Mouse (Mus musculus) kidney, postnatal 0 days (tissue): ENCODE data around the gene Mprip. TPM values are rescaled to one million over a fixed set of nuclear protein-coding genes. Genes with fewer than 3 reads are reported as not detected.

Source experiments
- ATAC-seq: fragments of 200-750 bp; cut with Nextera tagmentation; replicated peaks from 2 replicates; pipeline ENCODE4 v1.8.0; 2017; ENCODE audit warnings: low read depth, moderate number of reproducible peaks, moderate TSS enrichment, moderate library complexity; ENCODE audit not compliant: low FRiP score
- DNase-seq: peaks from one replicate; pipeline ENCODE4 v3.0.0-alpha.2; 2016; ENCODE audit warnings: low spot score
- H3K27ac ChIP-seq: fragments of 300-500 bp; sonication (generic); 2 replicates; pipeline ENCODE4 v1.5.1; 2014; ENCODE audit warnings: mild to moderate bottlenecking
- H3K27me3 ChIP-seq: fragments of 300-500 bp; sonication (generic); 2 replicates; pipeline ENCODE4 v1.6.1; 2014; ENCODE audit warnings: low read length, mixed read lengths; ENCODE audit not compliant: insufficient read depth
- H3K36me3 ChIP-seq: fragments of 300-500 bp; sonication (generic); 2 replicates; pipeline ENCODE4 v1.6.1; 2014; ENCODE audit warnings: low read length, mixed read lengths; ENCODE audit not compliant: insufficient read depth
- H3K4me1 ChIP-seq: fragments of 300-500 bp; sonication (generic); replicated peaks from 2 replicates; pipeline ENCODE4 v1.6.1; 2014; ENCODE audit warnings: antibody characterized with exemption, low read length, mixed read lengths; ENCODE audit not compliant: insufficient read depth
- H3K4me2 ChIP-seq: fragments of 300-500 bp; sonication (generic); 2 replicates; pipeline ENCODE4 v1.6.1; 2014; ENCODE audit warnings: mild to moderate bottlenecking, low read length, moderate library complexity, mixed read lengths
- H3K4me3 ChIP-seq: fragments of 300-500 bp; sonication (generic); replicated peaks from 2 replicates; pipeline ENCODE4 v1.5.1; 2014; ENCODE audit warnings: low read depth, low read length
- H3K9ac ChIP-seq: fragments of 300-500 bp; sonication (generic); 2 replicates; pipeline ENCODE4 v1.6.1; 2014; ENCODE audit warnings: low read depth, low read length
- H3K9me3 ChIP-seq: fragments of 300-500 bp; sonication (generic); replicated peaks from 2 replicates; pipeline ENCODE4 v1.6.1; 2016; ENCODE audit warnings: low read length, inconsistent platforms, mixed read lengths
- CTCF ChIP-seq: IDR thresholded peaks from 2 replicates; pipeline ENCODE4 v1.5.1; 2016; ENCODE audit warnings: antibody characterized with exemption, low read depth, mild to moderate bottlenecking, moderate library complexity
- WGBS: fragments of 180-500 bp; shearing (Covaris S2); extraction: QIAGEN DNeasy Blood & Tissue Kit; methylation state at CpG from one replicate; pipeline ENCODE4 v1.1.7; 2014; 5-methylcytosine and 5-hydroxymethylcytosine counted together
- polyA plus RNA-seq: library from polyadenylated mRNA; unstranded; fragments of >200 nt; fragmentation: Nextera tagmentation; extraction: Ambion mirVana; gene quantifications from 2 replicates; pipeline ENCODE4 v1.2.1, GENCODE M21; 2015

The Mprip gene
- polyA plus RNA-seq, 1 experiment from 2014 or later = 76.8 TPM

DNA sequence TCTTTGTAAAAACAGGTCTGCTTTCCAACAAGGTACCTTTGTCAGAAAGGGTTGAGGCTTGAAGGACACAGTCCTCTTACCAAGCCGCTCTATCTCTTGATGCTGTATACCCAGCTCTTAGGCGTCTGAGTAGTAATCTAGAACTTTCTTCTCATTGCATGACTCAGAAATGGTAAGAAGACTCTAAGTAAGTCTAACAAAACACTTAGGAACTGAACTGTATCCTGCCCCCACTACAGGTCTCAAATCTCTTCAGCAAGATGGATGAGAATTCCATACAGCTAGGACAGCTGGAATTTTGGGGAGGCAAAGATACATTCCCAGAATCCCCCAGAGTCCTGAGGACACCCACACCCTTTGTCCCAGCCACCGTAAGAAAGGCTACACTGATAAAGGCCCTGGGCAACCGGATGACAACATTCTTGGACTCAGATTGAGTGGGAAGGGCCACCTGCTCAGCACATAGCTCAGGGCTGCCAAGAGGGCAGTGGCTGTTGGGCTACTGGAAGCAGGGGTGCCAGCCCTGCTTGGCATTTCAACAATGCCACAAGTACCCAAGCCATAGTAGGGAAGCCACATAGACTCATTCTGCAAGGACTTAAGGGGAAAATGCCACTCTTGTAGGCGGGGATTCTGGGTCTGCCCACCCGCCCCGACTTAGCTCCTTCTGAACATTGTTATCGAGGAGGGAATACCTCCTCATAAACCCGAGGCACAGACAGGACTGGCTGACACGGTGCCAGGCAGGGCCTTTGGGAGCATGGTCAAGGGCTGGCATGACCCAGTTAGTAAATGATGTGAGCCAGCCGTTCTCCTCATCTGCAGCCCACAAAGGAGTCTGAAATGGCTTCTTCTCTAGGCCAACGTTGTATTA lies 25.0 kb upstream of the Mprip start:
- Histone ChIP-seq H3K27me3 (no peaks in the 10 kb centered on the region), H3K4me3 (no peak overlapping the region), H3K27ac (no peak overlapping the region), H3K9ac (no peak overlapping the region), H3K9me3 (no peaks in the 10 kb centered on the region), H3K36me3 (no peaks in the 10 kb centered on the region), H3K4me2 (no peak overlapping the region), H3K4me1 (no peaks in the 10 kb centered on the region)
- no peak for ATAC-seq
- 80% methylated on average over 12 of the region's 12 CpGs for WGBS
- no peak for TF ChIP-seq CTCF
- no peak for DNase-seq

DNA sequence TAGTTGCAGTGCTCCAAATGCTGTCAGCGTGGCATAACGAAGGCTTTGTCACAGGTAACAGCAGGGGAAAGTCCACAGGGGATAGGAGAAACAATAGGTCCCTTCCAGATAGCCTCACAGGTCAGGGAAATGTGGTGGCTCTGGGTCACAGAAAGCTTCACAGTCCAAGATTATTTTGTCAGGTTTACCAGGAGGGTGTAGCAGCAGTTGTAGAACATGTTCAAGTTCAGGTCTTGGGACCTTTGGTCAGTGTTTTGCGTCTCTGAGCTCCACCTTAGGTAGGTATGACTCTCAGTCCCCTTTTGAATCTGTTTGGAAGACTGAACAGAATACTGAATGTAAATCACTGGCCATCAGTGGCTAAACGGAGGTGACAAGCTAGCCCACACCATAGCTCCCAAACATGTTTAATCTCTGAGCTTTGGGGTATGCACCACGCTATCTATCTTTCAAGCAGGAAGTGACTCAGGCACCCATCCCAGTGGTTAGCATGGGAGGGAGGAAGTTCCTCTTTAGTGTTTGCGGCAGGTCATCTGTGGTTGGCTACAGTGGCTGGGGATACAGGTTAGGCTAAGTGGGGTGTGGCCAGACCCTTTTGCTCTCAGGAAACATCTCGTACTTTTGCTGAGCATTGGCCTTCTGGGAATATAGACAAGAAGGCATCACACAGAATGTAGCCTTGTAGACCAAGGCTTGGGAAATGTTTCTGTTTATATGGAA lies 24.2 kb upstream of the Mprip start:
- no peak for TF ChIP-seq CTCF
- DNase-seq (no peak), ATAC-seq (no peak)
- Histone ChIP-seq H3K9me3 (no peaks in the 10 kb centered on the region), H3K4me3 (no peak overlapping the region), H3K27ac (no peak overlapping the region), H3K36me3 (no peaks in the 10 kb centered on the region), H3K4me1 (no peaks in the 10 kb centered on the region), H3K4me2 (no peak overlapping the region), H3K27me3 (no peaks in the 10 kb centered on the region), H3K9ac (no peak overlapping the region)
- 74% methylated on average over 7 of the region's 7 CpGs for WGBS

DNA sequence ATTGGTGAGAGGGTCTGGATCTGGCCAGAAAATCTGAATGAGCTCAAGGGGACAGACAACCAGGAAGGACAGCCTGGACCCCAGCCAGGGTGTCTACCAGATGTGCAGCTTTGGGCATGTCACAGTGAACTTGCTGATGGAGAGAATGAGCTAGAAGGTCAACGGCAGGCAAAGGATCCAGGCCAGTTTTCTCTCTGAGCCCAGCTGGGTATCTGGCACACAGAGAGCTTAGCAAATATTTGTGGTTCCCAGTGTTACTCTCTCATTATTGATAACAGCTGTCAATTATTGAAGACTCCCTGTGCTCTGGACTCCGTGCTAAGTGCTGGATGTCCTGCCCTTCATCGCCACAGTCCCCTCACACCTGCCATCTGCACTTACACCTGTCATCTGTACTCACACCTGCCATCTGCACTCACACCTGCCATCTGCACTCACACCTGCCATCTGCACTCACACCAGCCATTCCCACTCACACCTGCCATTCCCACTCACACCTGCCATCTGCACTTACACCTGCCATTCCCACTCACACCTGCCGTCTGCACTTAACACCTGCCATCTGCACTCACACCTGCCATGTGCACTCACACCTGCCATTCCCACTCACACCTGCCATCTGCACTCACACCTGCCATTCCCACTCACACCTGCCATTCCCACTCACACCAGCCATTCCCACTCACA lies 21.0 kb upstream of the Mprip start:
- Histone ChIP-seq H3K27me3 (no peaks in the 10 kb centered on the region), H3K4me2 (no peak overlapping the region), H3K9me3 (no peaks in the 10 kb centered on the region), H3K9ac (no peak overlapping the region), H3K36me3 (no peaks in the 10 kb centered on the region), H3K4me1 (no peaks in the 10 kb centered on the region), H3K4me3 (no peak overlapping the region), H3K27ac (no peak overlapping the region)
- ATAC-seq (no peak), DNase-seq (no peak)
- 83% methylated on average over 4 of the region's 4 CpGs for WGBS
- TF ChIP-seq CTCF = no peak

DNA sequence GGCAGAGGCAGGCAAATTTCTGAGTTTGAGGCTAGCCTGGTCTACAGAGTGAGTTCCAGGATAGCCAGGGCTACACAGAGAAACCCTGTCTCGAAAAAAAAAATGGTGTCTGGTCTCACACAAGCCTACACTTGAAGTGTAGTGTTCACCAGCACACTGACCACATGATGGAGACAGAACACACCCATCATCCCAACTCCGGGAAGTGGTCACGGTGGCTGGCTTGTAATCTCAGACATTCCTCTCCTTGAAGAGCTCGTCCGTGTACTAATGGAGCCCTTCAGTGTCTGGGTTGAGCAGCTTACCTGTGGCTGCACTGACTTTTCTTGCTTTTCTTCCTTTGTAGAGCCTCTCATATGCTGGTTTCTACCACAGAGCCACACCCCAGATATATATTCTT lies 19.9 kb upstream of the Mprip start:
- ATAC-seq = no peak

DNA sequence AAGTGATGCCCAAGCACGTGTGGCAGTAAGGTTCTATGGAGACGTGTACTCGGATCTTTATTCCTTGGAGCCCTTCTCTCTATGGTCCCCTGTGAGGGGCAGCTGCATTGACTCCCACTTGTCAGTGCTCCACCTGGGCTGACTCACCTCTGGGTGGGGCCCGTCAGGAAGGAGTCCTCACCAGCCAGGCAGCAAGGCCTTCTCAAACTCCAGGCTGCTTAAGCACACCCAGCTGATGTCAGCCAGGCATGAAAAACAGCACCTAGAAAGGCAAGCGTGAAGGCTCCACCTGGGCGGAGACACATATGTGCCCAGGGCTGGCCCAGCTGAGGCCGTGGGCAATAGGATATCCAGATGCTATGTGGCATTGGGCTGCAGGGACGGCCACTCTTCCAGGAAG lies 18.7 kb upstream of the Mprip start:
- 74% methylated on average over 8 of the region's 8 CpGs for WGBS

More for the DNA sequence above, 19.9 kb upstream of the Mprip start:
- Histone ChIP-seq H3K9ac (no peak overlapping the region), H3K4me2 (no peak overlapping the region), H3K9me3 (no peaks in the 10 kb centered on the region), H3K36me3 (no peaks in the 10 kb centered on the region), H3K27ac (no peak overlapping the region), H3K4me1 (no peaks in the 10 kb centered on the region), H3K27me3 (no peaks in the 10 kb centered on the region), H3K4me3 (no peak overlapping the region)
- WGBS = 46% methylated on average over 5 of the region's 5 CpGs
- peak; percentile 48 for TF ChIP-seq CTCF
- no peak for DNase-seq

DNA sequence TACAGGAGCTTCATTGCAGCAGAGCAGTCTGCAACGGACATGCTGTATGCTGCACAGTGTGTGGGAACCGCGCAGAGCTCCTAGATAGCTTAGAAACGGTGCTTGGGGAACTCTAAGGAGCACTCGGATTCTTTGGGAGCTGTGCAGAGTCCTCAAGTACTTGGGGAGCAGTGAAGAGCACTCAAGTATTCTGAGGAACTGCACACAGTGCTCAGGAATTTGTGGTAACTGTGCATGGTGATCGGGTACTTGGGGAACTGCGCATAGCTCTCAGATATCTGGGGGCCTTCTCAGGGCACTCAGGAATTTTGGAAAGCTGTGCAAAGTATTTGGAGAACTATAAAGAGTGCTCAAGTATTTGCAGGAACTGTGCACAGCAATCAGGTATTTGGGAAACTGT lies 16.1 kb upstream of the Mprip start:
- no peak overlapping the region for H3K27ac ChIP-seq
- H3K9me3 ChIP-seq = no peaks in the 10 kb centered on the region
- H3K4me2 ChIP-seq = no peak overlapping the region
- no peak for ATAC-seq
- no peaks in the 10 kb centered on the region for H3K27me3 ChIP-seq
- H3K4me3 ChIP-seq = no peak overlapping the region
- no peak for DNase-seq
- 0 out of 2 replicates have a peak, but pooled peaks cover 4% of the 10 kb centered on the region for H3K4me1 ChIP-seq
- WGBS = 55% methylated on average over 7 of the region's 7 CpGs
- TF ChIP-seq CTCF = no peak
- no peaks in the 10 kb centered on the region for H3K36me3 ChIP-seq
- H3K9ac ChIP-seq = no peak overlapping the region

More for the DNA sequence above, 18.7 kb upstream of the Mprip start:
- Histone ChIP-seq H3K4me2 (no peak overlapping the region), H3K27me3 (no peaks in the 10 kb centered on the region), H3K36me3 (no peaks in the 10 kb centered on the region), H3K9me3 (no peaks in the 10 kb centered on the region), H3K27ac (no peak overlapping the region), H3K4me3 (no peak overlapping the region), H3K9ac (no peak overlapping the region), H3K4me1 (no peaks in the 10 kb centered on the region)
- TF ChIP-seq CTCF = no peak
- ATAC-seq (no peak), DNase-seq (no peak)
